Mouse (Mus musculus) retina, postnatal 7 days (tissue): ENCODE results near the gene Gm13757.
"Not testable (repeated sequence)": the region's sequence is repeated elsewhere in the genome, so short reads cannot be mapped to it uniquely, and the experiment has no call there.

Experiments used
- DNase-seq: peaks from one replicate; pipeline ENCODE4 v3.0.0-alpha.2; 2012; ENCODE audit warnings: low read depth, low spot score

Gene Gm13757

DNA sequence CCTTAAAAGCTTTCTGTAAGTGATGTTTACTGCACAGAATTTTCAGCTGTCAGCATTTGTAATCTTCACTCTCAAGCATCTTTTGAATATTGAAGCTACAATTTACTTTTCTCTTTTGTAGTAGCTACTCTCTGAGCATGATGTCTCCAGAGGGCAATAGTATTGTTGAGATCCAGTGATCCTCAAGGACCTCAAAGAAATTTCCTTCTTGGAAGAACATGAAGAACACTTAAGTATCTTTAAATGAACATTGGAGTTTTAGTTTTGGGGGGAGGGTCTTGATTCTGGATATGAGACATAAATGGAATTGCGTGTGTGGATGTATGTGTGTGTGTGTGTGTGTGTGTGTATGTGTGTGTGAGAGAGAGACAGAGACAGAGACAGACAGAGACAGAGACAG lies at the start of gene Gm13757:
Gene Gm13757, minus strand, starts transcription at position 101 of the 400 bp plus-strand sequence.
- DNase-seq: no peak

- DNase-seq: no peak
Measured at GRCm38 (mm10) chr2:88493020-88493419, 44.1 kb upstream of the Gm13757 start, which contains the start of gene Olfr1185-ps1. Gene Olfr1185-ps1 (plus strand): TSS chr2:88493320.

GRCm38 (mm10) chr2:88483298-88483697 lies 34.4 kb upstream of the Gm13757 start, which contains the start of gene Olfr1184:
Gene Olfr1184 (plus strand): TSS chr2:88483598.
- DNase-seq: no peak

GRCm38 (mm10) chr2:88454567-88454966 lies 5.6 kb upstream of the Gm13757 start, which contains the start of gene Olfr1183:
Gene Olfr1183 (plus strand): TSS chr2:88454867.
- not testable (repeated sequence) for DNase-seq

DNA sequence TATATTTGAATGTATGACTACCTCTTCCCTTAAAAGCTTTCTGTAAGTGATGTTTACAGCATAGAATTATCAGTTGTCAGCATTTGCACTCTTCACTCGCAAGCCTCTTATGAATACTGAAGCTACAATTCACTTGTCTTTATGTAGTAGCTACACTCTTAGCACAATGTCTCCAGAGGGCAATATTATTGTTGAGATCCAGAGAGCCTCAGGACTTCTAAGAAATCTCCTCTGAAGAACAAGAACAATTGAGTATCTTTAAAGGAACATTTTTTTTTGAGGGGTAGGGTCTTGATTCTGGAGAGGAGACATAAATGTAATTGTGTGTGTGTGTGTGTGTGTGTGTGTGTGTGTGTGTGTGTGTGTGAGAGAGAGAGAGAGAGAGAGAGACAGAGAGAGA lies 22.9 kb downstream of the Gm13757 start, which contains the start of gene Olfr1181:
Gene Olfr1181, minus strand, starts transcription at position 101 of the 400 bp plus-strand sequence.
- DNase-seq: no peak

GRCm38 (mm10) chr2:88419051-88419450 lies 29.9 kb downstream of the Gm13757 start, which contains the start of gene Olfr1180:
Gene Olfr1180 (minus strand): TSS chr2:88419151.
- DNase-seq: no peak

DNA sequence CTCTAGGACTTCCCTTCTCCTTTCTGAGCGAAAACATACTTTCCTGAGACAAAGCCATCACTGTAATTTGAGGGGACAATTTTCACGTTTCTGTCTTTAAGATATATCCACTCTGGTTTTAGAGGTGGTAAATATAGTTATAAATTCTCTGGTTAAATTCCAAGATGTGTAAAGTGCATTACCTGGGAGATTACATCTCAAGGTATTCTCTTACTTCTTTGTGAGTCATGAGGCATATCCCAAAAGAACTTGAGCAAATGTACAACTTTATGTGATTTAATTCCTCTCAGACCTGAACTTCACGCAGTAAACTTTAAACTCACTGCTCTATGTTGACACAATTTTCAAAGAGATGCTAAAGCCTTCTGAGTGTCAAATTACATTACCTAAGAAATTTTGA lies 42.6 kb downstream of the Gm13757 start, which contains the start of gene Olfr1179:
Gene Olfr1179, minus strand, starts transcription at position 101 of the 400 bp plus-strand sequence.
- no peak for DNase-seq
